Comparison of ENCODE assay signal across 12 mouse cellular contexts in genomic region chr9:65247502-65248376, GRCm38 (mm10). TPM values are rescaled to one million over a fixed set of nuclear protein-coding genes. Genes with fewer than 3 reads are reported as not detected.
DNase-seq lines count a peak whose midpoint lies in the region; ATAC-seq and TF ChIP-seq lines count a peak whose summit lies in the region.
"Had no signal": no experiment of that assay in that cellular context is flagged by ENCODE, and none has a peak within 500 bp of the region (broad histone marks: within the 10 kb centered on the region; RNA-seq: fewer than 3 reads in every experiment).

No protein-coding gene starts in this region.

- H3K4me3 ChIP-seq in gastrocnemius, adult 2 months, result no peak overlapping the region
- no peak overlapping the region for H3K4me3 ChIP-seq in lung, embryonic 14.5 days (ENCODE audit: low read depth, low read length)
- no peak overlapping the region for H3K4me3 ChIP-seq in heart, embryonic 15.5 days
- H3K4me3 ChIP-seq in cerebellum, adult 2 months (replicated peaks; ENCODE audit: insufficient read depth, low read depth, low read length), result no peak overlapping the region
- H3K4me3 ChIP-seq: forebrain, embryonic 13.5 days; midbrain, embryonic 12.5 days had no signal

- H3K4me2 ChIP-seq in lung, embryonic 14.5 days, result no peak overlapping the region
- no peak overlapping the region for H3K4me2 ChIP-seq in heart, embryonic 15.5 days
- H3K4me2 ChIP-seq: forebrain, embryonic 13.5 days; midbrain, embryonic 12.5 days had no signal

- DNase-seq in gastrocnemius, adult 2 months, result peak; percentile 68
- DNase-seq in gastrocnemius, postnatal 36 days, result no peak
- peak; percentile 33 for DNase-seq in lung, embryonic 14.5 days
- no peak for DNase-seq in lung, postnatal 25 days (ENCODE audit: low spot score)
- DNase-seq in lung, postnatal 10 days, result peak; percentile 48
- no peak for DNase-seq in frontal cortex, postnatal 10 days (ENCODE audit: low spot score in 2 of 2)
- DNase-seq in cerebellum, adult 2 months, result no peak
- DNase-seq: adrenal gland, adult 2 months; retina, postnatal 1 day had no signal

- TF ChIP-seq POLR2A in cerebellum, adult 2 months (IDR thresholded peaks at IDR 0.05; ENCODE audit: borderline replicate concordance, insufficient read depth, low read length), result no peak

- ATAC-seq in lung, embryonic 14.5 days (ENCODE audit: insufficient read depth), result peak; percentile 23; the same call in 1 of the 2 replicates
- ATAC-seq in heart, embryonic 15.5 days (replicated peaks; ENCODE audit: insufficient number of reproducible peaks, insufficient read depth, low FRiP score, low read depth), result peak; percentile 43; the same call in 1 of the 2 replicates
- ATAC-seq: forebrain, embryonic 13.5 days had no signal

- intact Hi-C loops in gastrocnemius, adult 2 months (cut with DNase I), result no loop called here
- intact Hi-C loops in gastrocnemius, postnatal 36 days (cut with DNase I), result no loop called here

- no peaks in the 10 kb centered on the region for H3K9me3 ChIP-seq in lung, embryonic 14.5 days (ENCODE audit: low read depth, low read length)
- H3K9me3 ChIP-seq in heart, embryonic 15.5 days (replicated peaks), result no peaks in the 10 kb centered on the region
- H3K9me3 ChIP-seq: forebrain, embryonic 13.5 days; midbrain, embryonic 12.5 days had no signal

- H3K36me3 ChIP-seq in lung, embryonic 14.5 days (ENCODE audit: insufficient read depth), result no peaks in the 10 kb centered on the region
- no peaks in the 10 kb centered on the region for H3K36me3 ChIP-seq in heart, embryonic 15.5 days
- H3K36me3 ChIP-seq: midbrain, embryonic 12.5 days had no signal

- no peaks in the 10 kb centered on the region for H3K27me3 ChIP-seq in lung, embryonic 14.5 days (ENCODE audit: insufficient read depth, low read length)
- H3K27me3 ChIP-seq in heart, embryonic 15.5 days, result no peaks in the 10 kb centered on the region
- no peaks in the 10 kb centered on the region for H3K27me3 ChIP-seq in cerebellum, adult 2 months (ENCODE audit: control insufficient read depth, insufficient read depth, low read length)
- H3K27me3 ChIP-seq: forebrain, embryonic 13.5 days; midbrain, embryonic 12.5 days had no signal

- no peaks in the 10 kb centered on the region for H3K4me1 ChIP-seq in lung, embryonic 14.5 days (ENCODE audit: insufficient read depth)
- no peaks in the 10 kb centered on the region for H3K4me1 ChIP-seq in heart, embryonic 15.5 days (replicated peaks)
- H3K4me1 ChIP-seq in cerebellum, adult 2 months (ENCODE audit: control insufficient read depth, insufficient read depth, low read length), result no peaks in the 10 kb centered on the region

- no peak for TF ChIP-seq CTCF in gastrocnemius, adult 2 months (IDR thresholded peaks at IDR 0.05)
- no peak for TF ChIP-seq CTCF in lung, embryonic 14.5 days (IDR thresholded peaks at IDR 0.05; ENCODE audit: low read depth)
- no peak for TF ChIP-seq CTCF in cerebellum, adult 2 months (IDR thresholded peaks at IDR 0.05; ENCODE audit: borderline replicate concordance, insufficient read depth, low read depth, low read length)

- peak overlapping the region; percentile 60 for H3K27ac ChIP-seq in gastrocnemius, adult 2 months
- no peak overlapping the region for H3K27ac ChIP-seq in lung, embryonic 14.5 days (ENCODE audit: low read depth)
- no peak overlapping the region for H3K27ac ChIP-seq in heart, embryonic 15.5 days
- H3K27ac ChIP-seq in cerebellum, adult 2 months (ENCODE audit: insufficient read depth, low read length), result no peak overlapping the region
- H3K27ac ChIP-seq: forebrain, embryonic 13.5 days; midbrain, embryonic 12.5 days had no signal

- 62% methylated on average over 16 of the region's 16 CpGs for WGBS in lung, embryonic 14.5 days
- WGBS in heart, embryonic 15.5 days, result 52% methylated on average over 16 of the region's 16 CpGs
- WGBS in cerebellum, adult 2 months, result 74% methylated on average over 16 of the region's 16 CpGs

- no peak overlapping the region for H3K9ac ChIP-seq in lung, embryonic 14.5 days
- H3K9ac ChIP-seq in heart, embryonic 15.5 days, result no peak overlapping the region
- H3K9ac ChIP-seq: forebrain, embryonic 13.5 days; midbrain, embryonic 12.5 days had no signal

RNA-seq across cellular contexts. Expression of gene Cilp, which starts 17.2 kb away (rescaled TPM):
- 10 to 100 TPM; 13.0 to 35.4 TPM for total RNA-seq in gastrocnemius, adult 2 months (2021)
- 10 to 100 TPM; 13.6 to 24.2 TPM for total RNA-seq in gastrocnemius, postnatal 36 days (2021)
- 0.22 TPM in 1 of 2 replicates, not detected in the other for polyA plus RNA-seq in lung, embryonic 14.5 days (2014; fragmentation: Nextera tagmentation; extraction: Ambion mirVana)
- 0.03 and 0.04 TPM in 2 replicates for polyA plus RNA-seq in heart, embryonic 15.5 days (2015; fragmentation: Nextera tagmentation; extraction: Ambion mirVana)
- polyA plus RNA-seq in cerebellum, adult 2 months (2012; rRNA removed), result 0.10 and 0.17 TPM in 2 replicates

RNA-seq across cellular contexts. Expression of gene Clpx, which starts 46.3 kb away (rescaled TPM):
- 10 to 100 TPM; 54.0 to 72.6 TPM for total RNA-seq in gastrocnemius, adult 2 months (2021)
- 10 to 100 TPM; 46.9 to 65.0 TPM for total RNA-seq in gastrocnemius, postnatal 36 days (2021)
- 44.7 and 53.0 TPM in 2 replicates for polyA plus RNA-seq in lung, embryonic 14.5 days (2014; fragmentation: Nextera tagmentation; extraction: Ambion mirVana)
- 44.4 and 46.4 TPM in 2 replicates for polyA plus RNA-seq in heart, embryonic 15.5 days (2015; fragmentation: Nextera tagmentation; extraction: Ambion mirVana)
- 26.5 and 27.3 TPM in 2 replicates for polyA plus RNA-seq in cerebellum, adult 2 months (2012; rRNA removed)

RNA-seq across cellular contexts. Expression of gene Parp16, which starts 52.6 kb away (rescaled TPM):
- 1 to 10 TPM; 3.6 to 3.9 TPM for total RNA-seq in gastrocnemius, adult 2 months (2021)
- total RNA-seq in gastrocnemius, postnatal 36 days (2021), result 1 to 10 TPM; 3.4 to 4.0 TPM
- polyA plus RNA-seq in lung, embryonic 14.5 days (2014; fragmentation: Nextera tagmentation; extraction: Ambion mirVana), result 5.3 and 6.9 TPM in 2 replicates
- 5.3 and 5.8 TPM in 2 replicates for polyA plus RNA-seq in heart, embryonic 15.5 days (2015; fragmentation: Nextera tagmentation; extraction: Ambion mirVana)
- 5.7 and 6.6 TPM in 2 replicates for polyA plus RNA-seq in cerebellum, adult 2 months (2012; rRNA removed)

Comparison
In these comparisons a context has a peak if more than half of its experiments do, and no peak if none do; other contexts are left out.
1. DNase-seq: peak in gastrocnemius, adult 2 months (single experiment), lung, embryonic 14.5 days (single experiment) and lung, postnatal 10 days (single experiment); none in gastrocnemius, postnatal 36 days (0 of 2), lung, postnatal 25 days (single experiment), frontal cortex, postnatal 10 days (0 of 2) and cerebellum, adult 2 months (0 of 2).